Mouse (Mus musculus): ENCODE results near the gene Mcts2. TPM values are rescaled to one million over a fixed set of nuclear protein-coding genes. Genes with fewer than 3 reads are reported as not detected.

Mcts2 gene
- polyA plus RNA-seq, 1 experiment = 19.2 TPM

DNA sequence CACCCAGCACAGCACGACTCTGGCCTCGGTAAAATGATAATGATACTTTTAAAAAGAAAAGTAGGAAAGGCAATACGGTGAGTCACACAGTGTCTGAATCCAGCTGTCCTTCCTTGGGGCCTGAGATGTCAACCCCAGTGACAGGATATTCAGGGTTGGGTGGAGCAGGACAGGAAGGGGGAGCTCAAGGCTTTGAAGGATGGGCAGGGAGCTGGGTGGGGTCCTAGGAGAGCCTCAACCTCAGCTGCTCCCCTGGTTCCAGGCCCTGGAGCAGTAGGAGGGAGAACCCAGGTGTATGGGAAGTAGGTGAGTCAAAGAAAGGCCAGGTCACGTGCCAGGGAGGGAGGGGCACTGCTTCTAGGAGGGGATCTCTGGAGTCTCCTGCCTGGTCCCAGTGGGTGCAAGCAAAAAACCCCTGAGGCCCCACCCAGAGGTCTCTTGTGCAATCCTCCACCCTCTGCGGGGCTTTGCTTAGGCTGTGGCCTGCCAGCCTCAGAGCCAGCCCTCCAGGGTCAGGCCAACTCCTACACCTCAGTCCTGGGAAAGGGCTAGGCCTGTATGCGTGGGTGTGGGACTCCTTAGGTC is 40.0 kb downstream of the Mcts2 start:
- H3K27me3 ChIP-seq (ENCODE audit: control insufficient read depth, insufficient read depth, low read length) = 0 out of 2 replicates have a peak, but pooled peaks cover 1% of the 10 kb centered on the region
- no peak for DNase-seq
- H3K4me3 ChIP-seq (replicated peaks; ENCODE audit: insufficient read depth, low read depth, low read length) = no peak overlapping the region
- H3K4me1 ChIP-seq (ENCODE audit: control insufficient read depth, insufficient read depth, low read length) = peaks cover 6% of the 10 kb centered on the region; the same call in 1 of the 2 replicates
- H3K27ac ChIP-seq (ENCODE audit: insufficient read depth, low read length) = no peak overlapping the region
- TF ChIP-seq POLR2A (IDR thresholded peaks at IDR 0.05; ENCODE audit: borderline replicate concordance, insufficient read depth, low read length) (no peak), CTCF (IDR thresholded peaks at IDR 0.05; ENCODE audit: borderline replicate concordance, insufficient read depth, low read depth, low read length) (no peak)
- WGBS = 85% methylated on average over 6 of the region's 6 CpGs

DNA sequence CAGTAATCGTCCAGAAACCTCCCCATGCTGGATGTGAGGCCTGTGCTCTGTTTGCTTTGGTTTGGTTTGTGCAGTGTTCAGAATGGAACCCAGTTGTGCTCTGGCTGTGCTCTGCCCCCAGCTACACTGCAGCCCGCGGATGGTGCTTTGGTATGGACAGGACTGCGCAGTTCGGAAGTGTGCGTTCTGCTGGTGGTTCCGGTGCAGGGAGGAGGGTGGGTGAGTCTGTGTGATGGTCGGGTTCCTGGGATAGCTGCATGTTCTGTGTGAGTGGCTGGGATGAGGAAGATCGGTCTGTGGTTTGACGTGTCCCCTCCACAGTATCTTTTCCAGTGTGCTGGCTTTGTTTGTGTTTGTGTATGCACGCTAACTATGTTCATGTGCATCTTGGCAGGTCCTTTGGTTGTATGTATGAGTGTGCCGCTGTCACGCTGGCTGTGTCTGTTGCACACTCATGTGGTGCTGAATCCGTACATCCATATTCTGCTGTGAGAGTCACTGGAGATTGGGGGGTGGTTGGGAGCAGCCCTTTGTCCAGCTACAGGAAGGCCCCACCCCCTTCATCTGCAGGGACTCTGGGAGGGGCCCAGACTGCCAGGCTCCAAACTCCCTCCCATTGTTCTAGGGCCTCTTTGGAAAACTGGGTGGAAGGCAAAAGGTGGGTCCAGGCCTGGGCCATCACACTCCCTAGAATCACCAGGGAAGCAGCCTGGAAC is 41.1 kb downstream of the Mcts2 start:
- TF ChIP-seq POLR2A (IDR thresholded peaks at IDR 0.05; ENCODE audit: borderline replicate concordance, insufficient read depth, low read length) (no peak), CTCF (IDR thresholded peaks at IDR 0.05; ENCODE audit: borderline replicate concordance, insufficient read depth, low read depth, low read length) (no peak)
- Histone ChIP-seq H3K27ac (ENCODE audit: insufficient read depth, low read length) (no peak overlapping the region; the same call in 1 of the 2 replicates), H3K4me1 (ENCODE audit: control insufficient read depth, insufficient read depth, low read length) (peaks cover 6% of the 10 kb centered on the region; the same call in 1 of the 2 replicates), H3K4me3 (replicated peaks; ENCODE audit: insufficient read depth, low read depth, low read length) (no peak overlapping the region), H3K27me3 (ENCODE audit: control insufficient read depth, insufficient read depth, low read length) (0 out of 2 replicates have a peak, but pooled peaks cover 1% of the 10 kb centered on the region)
- 82% methylated on average over 14 of the region's 14 CpGs for WGBS
- DNase-seq = no peak

DNA sequence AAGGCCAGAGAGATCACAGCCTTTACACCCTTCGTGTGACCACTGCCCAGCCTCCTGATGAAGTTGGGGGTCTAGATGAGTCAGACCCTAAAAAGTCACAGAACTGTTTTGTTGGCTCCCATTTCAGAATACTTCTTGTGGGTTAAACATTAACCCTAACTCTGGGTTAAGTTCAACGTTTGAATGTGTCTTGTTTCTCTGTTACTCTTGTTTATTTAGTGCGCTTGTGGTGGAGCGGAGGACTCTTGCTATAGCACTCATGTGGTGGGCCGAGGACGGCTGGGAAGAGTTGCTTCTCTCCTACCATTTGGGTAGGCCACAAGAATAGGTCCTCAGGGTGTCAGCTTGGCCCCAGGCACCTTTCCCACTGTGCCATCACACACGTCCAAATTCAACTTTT is 41.8 kb downstream of the Mcts2 start:
- WGBS = 87% methylated on average over 7 of the region's 7 CpGs
- no peak for DNase-seq
- Histone ChIP-seq H3K27ac (ENCODE audit: insufficient read depth, low read length) (no peak overlapping the region), H3K27me3 (ENCODE audit: control insufficient read depth, insufficient read depth, low read length) (0 out of 2 replicates have a peak, but pooled peaks cover 1% of the 10 kb centered on the region), H3K4me3 (replicated peaks; ENCODE audit: insufficient read depth, low read depth, low read length) (no peak overlapping the region), H3K4me1 (ENCODE audit: control insufficient read depth, insufficient read depth, low read length) (peaks cover 6% of the 10 kb centered on the region; the same call in 1 of the 2 replicates)
- TF ChIP-seq POLR2A (IDR thresholded peaks at IDR 0.05; ENCODE audit: borderline replicate concordance, insufficient read depth, low read length) (no peak), CTCF (IDR thresholded peaks at IDR 0.05; ENCODE audit: borderline replicate concordance, insufficient read depth, low read depth, low read length) (no peak)

DNA sequence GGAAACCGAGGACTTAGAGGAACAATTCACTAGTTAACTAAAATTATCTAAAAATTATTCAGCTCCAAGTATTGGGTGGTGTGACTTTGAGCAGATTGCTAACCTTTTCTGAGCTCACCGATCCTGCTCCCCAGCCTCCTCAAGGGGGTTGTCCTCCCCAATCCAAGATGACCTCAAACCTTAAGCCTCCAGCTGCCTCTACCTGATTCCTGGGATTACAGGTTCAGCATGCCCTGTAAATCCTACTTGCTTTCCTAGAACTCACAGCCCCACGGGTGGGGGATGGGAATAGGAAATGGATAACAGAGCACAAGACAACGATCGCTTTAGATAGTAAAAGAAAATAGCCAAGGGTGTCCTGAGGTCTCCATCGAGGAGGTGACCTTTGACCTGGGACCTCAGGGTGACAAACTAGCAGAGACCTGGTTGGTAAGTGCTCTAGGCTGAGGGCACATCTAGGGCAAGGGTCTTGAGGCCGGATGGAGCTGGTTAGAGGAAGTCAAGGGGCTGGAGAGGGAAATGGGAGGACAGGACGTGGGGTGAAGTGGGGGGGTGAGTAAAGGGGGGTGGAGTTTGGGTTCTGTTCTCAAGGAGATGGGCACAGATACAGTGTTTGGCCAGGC is 42.3 kb downstream of the Mcts2 start:
- Histone ChIP-seq H3K27me3 (ENCODE audit: control insufficient read depth, insufficient read depth, low read length) (no peaks in the 10 kb centered on the region), H3K4me3 (replicated peaks; ENCODE audit: insufficient read depth, low read depth, low read length) (no peak overlapping the region), H3K27ac (ENCODE audit: insufficient read depth, low read length) (no peak overlapping the region), H3K4me1 (ENCODE audit: control insufficient read depth, insufficient read depth, low read length) (peaks cover 6% of the 10 kb centered on the region; the same call in 1 of the 2 replicates)
- WGBS = 64% methylated on average over 8 of the region's 8 CpGs
- DNase-seq = no peak
- no peak for TF ChIP-seq CTCF (IDR thresholded peaks at IDR 0.05; ENCODE audit: borderline replicate concordance, insufficient read depth, low read depth, low read length)
- TF ChIP-seq POLR2A (IDR thresholded peaks at IDR 0.05; ENCODE audit: borderline replicate concordance, insufficient read depth, low read length) = no peak

DNA sequence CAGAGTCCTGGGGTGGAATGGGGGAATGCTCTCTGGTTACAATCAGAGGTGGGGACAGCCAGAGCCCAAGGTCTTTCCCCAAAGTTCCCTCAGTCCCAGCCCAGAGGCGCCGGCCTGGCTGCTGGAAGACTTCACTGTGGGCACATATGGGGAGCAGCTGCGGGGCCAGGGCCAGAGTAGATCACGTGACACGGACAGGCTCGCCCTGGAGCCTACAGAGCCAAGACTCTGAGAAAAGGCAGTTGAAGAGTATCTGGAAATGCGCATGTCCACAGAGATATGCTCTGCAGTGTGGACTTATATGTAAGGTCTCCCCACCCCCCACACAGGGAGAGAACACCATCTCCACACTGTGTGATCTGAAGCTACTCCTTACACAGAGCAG is 42.8 kb downstream of the Mcts2 start:
- Histone ChIP-seq H3K27ac (ENCODE audit: insufficient read depth, low read length) (no peak overlapping the region), H3K4me3 (replicated peaks; ENCODE audit: insufficient read depth, low read depth, low read length) (no peak overlapping the region), H3K4me1 (ENCODE audit: control insufficient read depth, insufficient read depth, low read length) (peaks cover 6% of the 10 kb centered on the region; the same call in 1 of the 2 replicates), H3K27me3 (ENCODE audit: control insufficient read depth, insufficient read depth, low read length) (no peaks in the 10 kb centered on the region)
- no peak for TF ChIP-seq POLR2A (IDR thresholded peaks at IDR 0.05; ENCODE audit: borderline replicate concordance, insufficient read depth, low read length)
- TF ChIP-seq CTCF (IDR thresholded peaks at IDR 0.05; ENCODE audit: borderline replicate concordance, insufficient read depth, low read depth, low read length) = no peak
- WGBS = 28% methylated on average over 7 of the region's 7 CpGs
- DNase-seq = no peak

DNA sequence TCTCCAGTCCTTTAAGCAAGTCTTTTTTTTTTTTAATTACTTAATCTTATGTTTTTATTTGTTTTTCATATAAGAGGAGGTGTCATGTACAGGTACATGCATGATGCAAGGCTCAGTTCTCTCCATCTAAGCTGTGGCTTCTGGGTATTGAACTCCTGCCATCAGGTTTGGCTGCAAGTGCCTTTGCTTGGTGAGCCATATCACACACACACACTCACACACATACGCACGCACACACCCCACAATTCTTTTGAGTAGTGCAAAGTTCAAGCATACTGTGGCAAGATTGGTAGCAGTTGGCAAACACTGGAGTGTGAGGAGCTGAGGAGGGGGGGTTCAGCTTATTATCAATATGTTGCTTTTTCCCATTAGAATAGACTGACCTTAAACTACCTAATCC is 46.4 kb downstream of the Mcts2 start:
- 83% methylated on average over 2 of the region's 2 CpGs for WGBS
- no peak overlapping the region for H3K4me3 ChIP-seq (replicated peaks; ENCODE audit: insufficient read depth, low read depth, low read length)
- no peak overlapping the region for H3K27ac ChIP-seq (ENCODE audit: insufficient read depth, low read length)
- H3K4me1 ChIP-seq (ENCODE audit: control insufficient read depth, insufficient read depth, low read length) = peaks cover 19% of the 10 kb centered on the region; the same call in 1 of the 2 replicates
- no peak for DNase-seq
- no peaks in the 10 kb centered on the region for H3K27me3 ChIP-seq (ENCODE audit: control insufficient read depth, insufficient read depth, low read length)
- TF ChIP-seq CTCF (IDR thresholded peaks at IDR 0.05; ENCODE audit: borderline replicate concordance, insufficient read depth, low read depth, low read length) (no peak), POLR2A (IDR thresholded peaks at IDR 0.05; ENCODE audit: borderline replicate concordance, insufficient read depth, low read length) (no peak)

DNA sequence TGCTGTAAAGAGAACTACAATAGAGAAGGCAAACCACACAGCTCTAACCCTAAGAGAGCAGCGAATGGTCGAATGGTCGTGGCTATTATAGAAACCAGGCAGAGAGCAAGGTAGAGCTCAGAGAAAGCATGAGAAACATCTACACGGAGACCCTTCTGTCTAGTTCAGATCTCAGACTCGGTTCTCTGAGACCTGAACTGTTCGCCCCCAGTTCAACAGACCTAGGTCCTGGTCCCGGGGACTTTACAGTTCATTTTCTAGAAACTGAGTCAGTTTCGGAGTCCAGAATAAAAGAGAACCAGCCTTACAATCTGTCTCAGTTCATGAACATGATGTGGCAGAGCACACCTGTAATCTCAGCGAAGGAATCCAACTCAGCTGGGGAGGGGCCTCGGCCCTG is 47.7 kb downstream of the Mcts2 start:
- Histone ChIP-seq H3K27me3 (ENCODE audit: control insufficient read depth, insufficient read depth, low read length) (no peaks in the 10 kb centered on the region), H3K4me3 (replicated peaks; ENCODE audit: insufficient read depth, low read depth, low read length) (no peak overlapping the region), H3K27ac (ENCODE audit: insufficient read depth, low read length) (no peak overlapping the region), H3K4me1 (ENCODE audit: control insufficient read depth, insufficient read depth, low read length) (peaks cover 17% of the 10 kb centered on the region; the same call in 1 of the 2 replicates)
- 40% methylated on average over 10 of the region's 10 CpGs for WGBS
- DNase-seq = no peak
- TF ChIP-seq CTCF (IDR thresholded peaks at IDR 0.05; ENCODE audit: borderline replicate concordance, insufficient read depth, low read depth, low read length) (no peak), POLR2A (IDR thresholded peaks at IDR 0.05; ENCODE audit: borderline replicate concordance, insufficient read depth, low read length) (no peak)
